Mouse (Mus musculus) bone marrow, adult 2 months (tissue): Measurements from ENCODE around the gene Mnt.

Experiments used
- CTCF ChIP-seq: fragments of 200-500 bp; IDR thresholded peaks from 2 replicates; pipeline ENCODE4 v1.5.1; 2011; ENCODE audit warnings: low read length, control low read depth; ENCODE audit not compliant: control insufficient read depth, insufficient read depth
- POLR2A ChIP-seq: fragments of 200-500 bp; IDR thresholded peaks from 2 replicates; pipeline ENCODE4 v1.6.1; 2011; ENCODE audit warnings: low read depth, mild to moderate bottlenecking, control low read depth, low read length, borderline replicate concordance; ENCODE audit not compliant: control insufficient read depth

- TF ChIP-seq CTCF (no peak), POLR2A (no peak)
Observed at GRCm38 (mm10) chr11:74804081-74804627, 26.6 kb upstream of the Mnt start.
